Mouse (Mus musculus): ENCODE data around the gene Zfp276.

- TF ChIP-seq CTCF (IDR thresholded peaks at IDR 0.05; ENCODE audit: extremely low read depth, insufficient read depth, low read length), result no peak
- no peak for TF ChIP-seq POLR2A (IDR thresholded peaks at IDR 0.05; ENCODE audit: extremely low read depth, insufficient read depth, low read length)
Observed at GRCm38 (mm10) chr8:123255170-123255569, 1.2 kb downstream of the Zfp276 start.
